Mouse (Mus musculus) midbrain, postnatal 0 days (tissue): ENCODE data around the gene Plxnb3. TPM values are rescaled to one million over a fixed set of nuclear protein-coding genes. Genes with fewer than 3 reads are reported as not detected.
"Not testable (repeated sequence)": the region's sequence is repeated elsewhere in the genome, so short reads cannot be mapped to it uniquely, and the experiment has no call there.

Source experiments
- ATAC-seq: fragments of 200-750 bp; cut with Nextera tagmentation; 2 replicates; pipeline ENCODE4 v1.8.0; 2017; ENCODE audit warnings: moderate number of reproducible peaks, mild to moderate bottlenecking, moderate TSS enrichment, moderate library complexity; ENCODE audit not compliant: low FRiP score
- DNase-seq: peaks from one replicate; pipeline ENCODE4 v3.0.0-alpha.2; 2015; ENCODE audit warnings: low spot score
- H3K27ac ChIP-seq: fragments of 300-500 bp; sonication (generic); 2 replicates; pipeline ENCODE4 v1.5.1; 2014; ENCODE audit warnings: low read depth, mild to moderate bottlenecking, low read length, mixed read lengths
- H3K27me3 ChIP-seq: fragments of 300-500 bp; sonication (generic); 2 replicates; pipeline ENCODE4 v1.6.1; 2014; ENCODE audit warnings: low read length, control low read depth, mixed read lengths; ENCODE audit not compliant: insufficient read depth
- H3K36me3 ChIP-seq: fragments of 300-500 bp; sonication (generic); 2 replicates; pipeline ENCODE4 v1.6.1; 2014; ENCODE audit warnings: low read length, control low read depth, mixed read lengths; ENCODE audit not compliant: insufficient read depth
- H3K4me1 ChIP-seq: fragments of 300-500 bp; sonication (generic); 2 replicates; pipeline ENCODE4 v1.6.1; 2014; ENCODE audit warnings: mild to moderate bottlenecking, control low read depth, antibody characterized with exemption, low read length, mixed read lengths; ENCODE audit not compliant: insufficient read depth
- H3K4me2 ChIP-seq: fragments of 300-500 bp; sonication (generic); 2 replicates; pipeline ENCODE4 v1.6.1; 2014; ENCODE audit warnings: low read depth, mild to moderate bottlenecking, low read length, mixed read lengths; ENCODE audit not compliant: poor library complexity, severe bottlenecking
- H3K4me3 ChIP-seq: fragments of 300-500 bp; sonication (generic); 2 replicates; pipeline ENCODE4 v1.5.1; 2014; ENCODE audit warnings: low read depth, mild to moderate bottlenecking, low read length, moderate library complexity
- H3K9ac ChIP-seq: fragments of 300-500 bp; sonication (generic); replicated peaks from 2 replicates; pipeline ENCODE4 v1.6.1; 2014; ENCODE audit warnings: mild to moderate bottlenecking, low read length, moderate library complexity, mixed read lengths; ENCODE audit not compliant: poor library complexity, severe bottlenecking
- H3K9me3 ChIP-seq: fragments of 300-500 bp; sonication (generic); 2 replicates; pipeline ENCODE4 v1.6.1; 2016; ENCODE audit warnings: low read length, control low read depth
- CTCF ChIP-seq: IDR thresholded peaks from 2 replicates; pipeline ENCODE4 v1.5.1; 2016; ENCODE audit warnings: antibody characterized with exemption, mild to moderate bottlenecking
- WGBS: fragments of 180-500 bp; shearing (Covaris S2); extraction: QIAGEN DNeasy Blood & Tissue Kit; methylation state at CpG from one replicate; pipeline ENCODE4 v1.1.7; 2014; 5-methylcytosine and 5-hydroxymethylcytosine counted together
- polyA plus RNA-seq: library from polyadenylated mRNA; unstranded; fragments of >200 nt; fragmentation: Nextera tagmentation; extraction: Ambion mirVana; gene quantifications from 2 replicates; pipeline ENCODE4 v1.2.1, GENCODE M21; 2015
- total RNA-seq: library from RNA; depleted of rRNA; stranded (reverse); fragments of >200 nt; gene quantifications from 2 replicates; pipeline ENCODE4 v1.2.3, GENCODE M21; 2014

The Plxnb3 gene
- total and polyA plus RNA-seq, 2 experiments from 2014 or later, result 0.58 to 4.0 TPM

DNA sequence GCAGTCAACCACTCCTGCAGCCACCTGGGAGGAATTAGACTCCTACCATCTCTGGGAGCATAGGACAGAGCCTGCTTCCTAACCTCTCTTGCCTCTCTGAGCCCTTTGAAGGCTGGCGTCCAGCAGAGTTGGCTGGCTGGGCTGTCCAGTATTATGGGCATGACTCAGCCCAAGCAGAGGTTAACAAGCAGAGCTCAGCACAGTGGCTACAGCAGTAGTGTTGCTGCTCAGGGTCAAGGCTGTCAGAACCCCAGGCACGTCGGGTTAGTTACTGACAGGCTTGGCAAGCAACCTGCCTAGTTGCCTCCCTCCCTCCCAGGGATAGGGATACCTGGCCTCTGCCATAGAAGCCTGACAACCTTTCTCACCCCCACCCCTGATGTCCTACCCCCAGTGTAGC is 38.6 kb upstream of the Plxnb3 start:
- Histone ChIP-seq H3K4me2 (peak overlapping the region; percentile 58), H3K9ac (no peak overlapping the region), H3K36me3 (no peaks in the 10 kb centered on the region), H3K9me3 (no peaks in the 10 kb centered on the region), H3K4me3 (no peak overlapping the region), H3K27me3 (no peaks in the 10 kb centered on the region), H3K4me1 (0 out of 2 replicates have a peak, but pooled peaks cover 5% of the 10 kb centered on the region), H3K27ac (no peak overlapping the region)
- 57% methylated on average over 3 of the region's 3 CpGs for WGBS
- TF ChIP-seq CTCF, result no peak
- ATAC-seq (no peak), DNase-seq (no peak)

- DNase-seq (no peak), ATAC-seq (no peak)
- H3K36me3 ChIP-seq, result no peaks in the 10 kb centered on the region
- H3K4me1 ChIP-seq, result 0 out of 2 replicates have a peak, but pooled peaks cover 5% of the 10 kb centered on the region
- peak overlapping the region; percentile 5; the same call in 1 of the 2 replicates for H3K4me2 ChIP-seq
- H3K27ac ChIP-seq, result no peak overlapping the region
- 45% methylated on average over 5 of the region's 5 CpGs for WGBS
- no peak overlapping the region for H3K9ac ChIP-seq
- H3K4me3 ChIP-seq, result no peak overlapping the region
- no peaks in the 10 kb centered on the region for H3K27me3 ChIP-seq
- no peaks in the 10 kb centered on the region for H3K9me3 ChIP-seq
- TF ChIP-seq CTCF, result no peak
Measured at GRCm38 (mm10) chrX:73718686-73719362, 38.1 kb upstream of the Plxnb3 start.

GRCm38 (mm10) chrX:73730908-73731307 is 26.0 kb upstream of the Plxnb3 start:
- Histone ChIP-seq H3K27ac (no peak overlapping the region), H3K9me3 (no peaks in the 10 kb centered on the region), H3K27me3 (no peaks in the 10 kb centered on the region), H3K4me2 (no peak overlapping the region), H3K36me3 (peaks cover 9% of the 10 kb centered on the region; the same call in 1 of the 2 replicates), H3K9ac (no peak overlapping the region), H3K4me3 (no peak overlapping the region), H3K4me1 (no peaks in the 10 kb centered on the region)
- no peak for DNase-seq
- no peak for ATAC-seq
- 50% methylated on average over 1 of the region's 1 CpGs for WGBS
- no peak for TF ChIP-seq CTCF

GRCm38 (mm10) chrX:73738155-73738554 is 18.7 kb upstream of the Plxnb3 start:
- H3K9ac ChIP-seq, result no peak overlapping the region
- H3K27ac ChIP-seq, result no peak overlapping the region
- no peaks in the 10 kb centered on the region for H3K9me3 ChIP-seq
- no peaks in the 10 kb centered on the region for H3K36me3 ChIP-seq
- H3K27me3 ChIP-seq, result no peaks in the 10 kb centered on the region
- TF ChIP-seq CTCF, result peak; percentile 32
- no peaks in the 10 kb centered on the region for H3K4me1 ChIP-seq
- H3K4me3 ChIP-seq, result no peak overlapping the region
- DNase-seq (no peak), ATAC-seq (no peak)
- H3K4me2 ChIP-seq, result no peak overlapping the region
- 67% methylated on average over 1 of the region's 1 CpGs for WGBS

DNA sequence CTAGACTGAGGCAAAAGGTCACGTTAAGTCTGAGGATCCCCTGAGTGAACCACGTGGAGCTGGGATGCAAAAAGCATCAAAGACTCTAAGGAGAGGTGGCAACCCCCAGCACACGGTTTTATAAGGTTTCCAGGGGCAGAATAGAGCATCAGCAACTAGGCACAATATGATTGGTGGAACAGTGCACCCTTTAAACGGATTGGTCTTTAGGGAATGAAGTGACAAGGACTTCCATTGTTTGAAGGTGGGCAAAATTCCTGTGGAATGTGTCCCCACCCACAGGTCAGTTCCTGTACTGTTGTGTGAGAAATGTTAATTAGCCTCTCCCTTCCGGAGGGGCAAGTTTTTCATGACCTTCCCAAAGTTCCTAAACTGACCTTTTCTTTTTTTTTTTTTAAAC is 17.7 kb upstream of the Plxnb3 start:
- Histone ChIP-seq H3K4me3 (no peak overlapping the region), H3K27ac (no peak overlapping the region), H3K27me3 (no peaks in the 10 kb centered on the region), H3K4me2 (no peak overlapping the region), H3K4me1 (no peaks in the 10 kb centered on the region), H3K36me3 (no peaks in the 10 kb centered on the region), H3K9me3 (no peaks in the 10 kb centered on the region), H3K9ac (no peak overlapping the region)
- no peak for TF ChIP-seq CTCF
- no peak for DNase-seq
- 72% methylated on average over 5 of the region's 5 CpGs for WGBS
- no peak for ATAC-seq

DNA sequence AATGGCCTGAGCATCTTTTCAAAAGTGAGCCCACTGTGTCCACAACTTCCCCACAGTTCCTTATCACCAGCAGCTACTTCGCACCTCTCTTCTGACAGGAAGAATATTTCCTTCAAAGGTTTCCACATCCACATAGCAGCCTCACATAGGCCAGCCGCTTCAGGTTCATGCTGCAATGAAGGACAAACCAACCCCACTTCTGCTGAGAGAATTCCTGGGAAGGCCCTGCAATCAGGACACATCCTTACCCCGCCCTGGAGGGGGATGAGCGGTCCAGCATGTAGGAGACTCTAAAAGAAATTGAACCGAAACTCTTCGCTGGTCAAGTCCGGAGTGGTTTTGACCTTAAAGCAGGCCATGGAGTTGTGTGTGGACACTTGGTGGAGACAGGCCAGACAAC is 17.0 kb upstream of the Plxnb3 start:
- H3K36me3 ChIP-seq, H3K9ac ChIP-seq, H3K4me2 ChIP-seq, H3K4me3 ChIP-seq, H3K27me3 ChIP-seq, H3K27ac ChIP-seq, ATAC-seq, H3K4me1 ChIP-seq, H3K9me3 ChIP-seq, DNase-seq: not testable (repeated sequence)
- WGBS, result 94% methylated on average over 7 of the region's 7 CpGs
